23 mouse cellular contexts compared by ENCODE assay signal in genomic region chr5:147275761-147276160, GRCm38 (mm10). TPM values are rescaled to one million over a fixed set of nuclear protein-coding genes. Genes with fewer than 3 reads are reported as not detected.
DNase-seq lines count a peak whose midpoint lies in the region; ATAC-seq lines count a peak whose summit lies in the region.
"Had no signal": no experiment of that assay in that cellular context is flagged by ENCODE, and none has a peak within 500 bp of the region (broad histone marks: within the 10 kb centered on the region; RNA-seq: fewer than 3 reads in every experiment).

No protein-coding gene starts in this region.

- no peak overlapping the region for H3K4me2 ChIP-seq in hindbrain, embryonic 11.5 days (replicated peaks; ENCODE audit: low read depth, low read length)
- H3K4me2 ChIP-seq in hindbrain, embryonic 14.5 days (replicated peaks), result no peak overlapping the region
- H3K4me2 ChIP-seq in midbrain, embryonic 11.5 days, result no peak overlapping the region
- no peak overlapping the region for H3K4me2 ChIP-seq in neural tube, embryonic 15.5 days
- H3K4me2 ChIP-seq in neural tube, embryonic 11.5 days (ENCODE audit: low read depth), result no peak overlapping the region

- H3K4me1 ChIP-seq in hindbrain, embryonic 11.5 days (replicated peaks; ENCODE audit: control insufficient read depth, insufficient read depth, low read length), result 0 out of 2 replicates have a peak, but pooled peaks cover 2% of the 10 kb centered on the region
- no peaks in the 10 kb centered on the region for H3K4me1 ChIP-seq in hindbrain, embryonic 14.5 days (replicated peaks; ENCODE audit: control insufficient read depth, insufficient read depth, low read length)
- H3K4me1 ChIP-seq in midbrain, embryonic 11.5 days (ENCODE audit: control insufficient read depth, insufficient read depth, low read length), result no peaks in the 10 kb centered on the region
- no peaks in the 10 kb centered on the region; the same call in 1 of the 2 replicates for H3K4me1 ChIP-seq in midbrain, embryonic 10.5 days
- no peaks in the 10 kb centered on the region for H3K4me1 ChIP-seq in neural tube, embryonic 15.5 days
- H3K4me1 ChIP-seq in neural tube, embryonic 11.5 days (ENCODE audit: control insufficient read depth, insufficient read depth, low read length), result no peaks in the 10 kb centered on the region

- H3K9ac ChIP-seq in hindbrain, embryonic 11.5 days (ENCODE audit: low read depth, low read length), result no peak overlapping the region
- no peak overlapping the region for H3K9ac ChIP-seq in hindbrain, embryonic 14.5 days
- H3K9ac ChIP-seq in midbrain, embryonic 11.5 days (ENCODE audit: low read length), result no peak overlapping the region
- H3K9ac ChIP-seq in neural tube, embryonic 15.5 days (replicated peaks), result no peak overlapping the region
- no peak overlapping the region for H3K9ac ChIP-seq in neural tube, embryonic 11.5 days (ENCODE audit: low read length)

- H3K27ac ChIP-seq in hindbrain, embryonic 11.5 days (ENCODE audit: low read depth, low read length), result no peak overlapping the region
- H3K27ac ChIP-seq in hindbrain, embryonic 14.5 days, result no peak overlapping the region
- no peak overlapping the region for H3K27ac ChIP-seq in midbrain, embryonic 11.5 days (ENCODE audit: low read depth, low read length)
- H3K27ac ChIP-seq in midbrain, embryonic 10.5 days (replicated peaks), result no peak overlapping the region
- H3K27ac ChIP-seq in neural tube, embryonic 15.5 days (replicated peaks), result no peak overlapping the region
- no peak overlapping the region for H3K27ac ChIP-seq in neural tube, embryonic 11.5 days (ENCODE audit: low read depth, low read length)

- DNase-seq in hindbrain, embryonic 11.5 days (ENCODE audit: low spot score), result peak; percentile 47
- no peak for DNase-seq in hindbrain, embryonic 14.5 days (ENCODE audit: low spot score)
- peak; percentile 91 for DNase-seq in midbrain, embryonic 11.5 days (ENCODE audit: low spot score, missing footprints)
- DNase-seq in midbrain, embryonic 10.5 days (ENCODE audit: low spot score), result no peak
- peak; percentile 22 for DNase-seq in neural tube, embryonic 10.5 days (ENCODE audit: extremely low spot score, low spot score)
- peak; percentile 19 for DNase-seq in neural tube, embryonic 11.5 days (ENCODE audit: low spot score)
- DNase-seq in kidney, postnatal 36 days, result no peak
- DNase-seq: adrenal gland, adult 2 months; adrenal gland, adult 8-10 months; adrenal gland, postnatal 10 days; adrenal gland, postnatal 14 days; adrenal gland, postnatal 25 days; adrenal gland, postnatal 36 days; B cell, adult 2 months; cerebellum, adult 11 months; cerebellum, adult 11-12 months had no signal

- H3K4me3 ChIP-seq in hindbrain, embryonic 11.5 days (ENCODE audit: low read depth, low read length), result no peak overlapping the region
- no peak overlapping the region for H3K4me3 ChIP-seq in hindbrain, embryonic 14.5 days (replicated peaks; ENCODE audit: low read length)
- H3K4me3 ChIP-seq in midbrain, embryonic 11.5 days (ENCODE audit: low read depth, low read length), result no peak overlapping the region
- no peak overlapping the region for H3K4me3 ChIP-seq in midbrain, embryonic 10.5 days
- no peak overlapping the region for H3K4me3 ChIP-seq in neural tube, embryonic 15.5 days (replicated peaks)
- no peak overlapping the region for H3K4me3 ChIP-seq in neural tube, embryonic 11.5 days (ENCODE audit: low read depth, low read length)

- H3K27me3 ChIP-seq in hindbrain, embryonic 11.5 days (ENCODE audit: control insufficient read depth, insufficient read depth, low read length), result peaks cover 91% of the 10 kb centered on the region
- peaks cover 100% of the 10 kb centered on the region for H3K27me3 ChIP-seq in hindbrain, embryonic 14.5 days (ENCODE audit: control insufficient read depth, insufficient read depth, low read length)
- peaks cover 96% of the 10 kb centered on the region for H3K27me3 ChIP-seq in midbrain, embryonic 11.5 days (ENCODE audit: control insufficient read depth, insufficient read depth, low read length)
- H3K27me3 ChIP-seq in midbrain, embryonic 10.5 days (ENCODE audit: low read depth, poor library complexity, severe bottlenecking), result peaks cover 100% of the 10 kb centered on the region
- peaks cover 93% of the 10 kb centered on the region for H3K27me3 ChIP-seq in neural tube, embryonic 15.5 days (replicated peaks)
- H3K27me3 ChIP-seq in neural tube, embryonic 11.5 days (ENCODE audit: control insufficient read depth, insufficient read depth, low read length), result peaks cover 92% of the 10 kb centered on the region

- no peaks in the 10 kb centered on the region for H3K9me3 ChIP-seq in hindbrain, embryonic 11.5 days (ENCODE audit: control insufficient read depth, low read length)
- H3K9me3 ChIP-seq in hindbrain, embryonic 14.5 days (ENCODE audit: control insufficient read depth, low read length), result peaks cover 6% of the 10 kb centered on the region; the same call in 1 of the 2 replicates
- H3K9me3 ChIP-seq in midbrain, embryonic 11.5 days (ENCODE audit: control insufficient read depth, low read length), result peaks cover 2% of the 10 kb centered on the region; the same call in 1 of the 2 replicates
- no peaks in the 10 kb centered on the region for H3K9me3 ChIP-seq in midbrain, embryonic 10.5 days (replicated peaks)
- no peaks in the 10 kb centered on the region; the same call in 1 of the 2 replicates for H3K9me3 ChIP-seq in neural tube, embryonic 15.5 days (replicated peaks)
- no peaks in the 10 kb centered on the region for H3K9me3 ChIP-seq in neural tube, embryonic 11.5 days (ENCODE audit: control insufficient read depth, low read length)
- H3K9me3 ChIP-seq: G1E had no signal

- no peaks in the 10 kb centered on the region for H3K36me3 ChIP-seq in hindbrain, embryonic 11.5 days (ENCODE audit: control insufficient read depth, insufficient read depth, low read length)
- H3K36me3 ChIP-seq in hindbrain, embryonic 14.5 days (replicated peaks; ENCODE audit: control insufficient read depth, insufficient read depth), result no peaks in the 10 kb centered on the region
- no peaks in the 10 kb centered on the region for H3K36me3 ChIP-seq in midbrain, embryonic 11.5 days (ENCODE audit: control insufficient read depth, insufficient read depth, low read length)
- no peaks in the 10 kb centered on the region for H3K36me3 ChIP-seq in midbrain, embryonic 10.5 days
- no peaks in the 10 kb centered on the region for H3K36me3 ChIP-seq in neural tube, embryonic 15.5 days
- H3K36me3 ChIP-seq in neural tube, embryonic 11.5 days (ENCODE audit: control insufficient read depth, insufficient read depth, low read length), result no peaks in the 10 kb centered on the region
- H3K36me3 ChIP-seq: G1E had no signal

- 19% methylated on average over 3 of the region's 3 CpGs for WGBS in hindbrain, embryonic 11.5 days
- WGBS in hindbrain, embryonic 14.5 days, result 18% methylated on average over 3 of the region's 3 CpGs
- WGBS in midbrain, embryonic 11.5 days, result 18% methylated on average over 3 of the region's 3 CpGs
- WGBS in midbrain, embryonic 10.5 days, result 13% methylated on average over 3 of the region's 3 CpGs
- 18% methylated on average over 3 of the region's 3 CpGs for WGBS in neural tube, embryonic 15.5 days
- WGBS in neural tube, embryonic 11.5 days, result 16% methylated on average over 3 of the region's 3 CpGs

- no peak for ATAC-seq in hindbrain, embryonic 11.5 days (ENCODE audit: low FRiP score)
- ATAC-seq in hindbrain, embryonic 14.5 days (ENCODE audit: low FRiP score), result no peak
- no peak for ATAC-seq in midbrain, embryonic 11.5 days (ENCODE audit: low FRiP score)
- ATAC-seq in neural tube, embryonic 15.5 days (ENCODE audit: low FRiP score), result no peak
- ATAC-seq in neural tube, embryonic 11.5 days (ENCODE audit: insufficient read depth, low FRiP score, low TSS enrichment), result no peak
- ATAC-seq: activated CD4-positive, CD25-positive, alpha-beta regulatory T cell, adult 4 months; CD4-positive, CD25-positive, alpha-beta regulatory T cell, adult 4 months; Patski had no signal

RNA-seq across cellular contexts. Expression of gene Pdx1, which starts 6.0 kb away (rescaled TPM):
- not detected in 2 replicates for polyA plus RNA-seq in hindbrain, embryonic 11.5 days (2014; fragmentation: Nextera tagmentation; extraction: Ambion mirVana)
- polyA plus RNA-seq in hindbrain, embryonic 14.5 days (2014; fragmentation: Nextera tagmentation; extraction: Ambion mirVana), result not detected in 2 replicates
- not detected in 2 replicates for polyA plus RNA-seq in midbrain, embryonic 11.5 days (2014; fragmentation: Nextera tagmentation; extraction: Ambion mirVana)
- polyA plus RNA-seq in midbrain, embryonic 10.5 days (2016; fragmentation: Nextera tagmentation; extraction: Ambion mirVana), result not detected in 2 replicates
- polyA plus RNA-seq in neural tube, embryonic 15.5 days (2015; fragmentation: Nextera tagmentation; extraction: Ambion mirVana), result not detected in 2 replicates
- polyA plus RNA-seq in neural tube, embryonic 11.5 days (2014; fragmentation: Nextera tagmentation; extraction: Ambion mirVana), result not detected in 2 replicates
- polyA plus RNA-seq: activated CD4-positive, CD25-positive, alpha-beta regulatory T cell, adult 4 months; adrenal gland, adult 2 months; brain, embryonic 14.5 days; C2C12; CD4-positive, CD25-positive, alpha-beta regulatory T cell, adult 4 months; G1E; Patski had no signal

RNA-seq across cellular contexts. Expression of gene Cdx2, which starts 31.3 kb away (rescaled TPM):
- not detected in 2 replicates for polyA plus RNA-seq in hindbrain, embryonic 11.5 days (2014; fragmentation: Nextera tagmentation; extraction: Ambion mirVana)
- polyA plus RNA-seq in hindbrain, embryonic 14.5 days (2014; fragmentation: Nextera tagmentation; extraction: Ambion mirVana), result not detected in 2 replicates
- polyA plus RNA-seq in midbrain, embryonic 11.5 days (2014; fragmentation: Nextera tagmentation; extraction: Ambion mirVana), result not detected in 2 replicates
- not detected in 2 replicates for polyA plus RNA-seq in midbrain, embryonic 10.5 days (2016; fragmentation: Nextera tagmentation; extraction: Ambion mirVana)
- 3.1 TPM in 1 of 2 replicates, not detected in the other for polyA plus RNA-seq in neural tube, embryonic 15.5 days (2015; fragmentation: Nextera tagmentation; extraction: Ambion mirVana)
- not detected in 2 replicates for polyA plus RNA-seq in neural tube, embryonic 11.5 days (2014; fragmentation: Nextera tagmentation; extraction: Ambion mirVana)
- polyA plus RNA-seq: activated CD4-positive, CD25-positive, alpha-beta regulatory T cell, adult 4 months; adrenal gland, adult 2 months; brain, embryonic 14.5 days; C2C12; CD4-positive, CD25-positive, alpha-beta regulatory T cell, adult 4 months; G1E had no signal

RNA-seq across cellular contexts. Expression of gene Urad, which starts 46.5 kb away (rescaled TPM):
- polyA plus RNA-seq in hindbrain, embryonic 11.5 days (2014; fragmentation: Nextera tagmentation; extraction: Ambion mirVana), result not detected in 2 replicates
- polyA plus RNA-seq in hindbrain, embryonic 14.5 days (2014; fragmentation: Nextera tagmentation; extraction: Ambion mirVana), result not detected in 2 replicates
- polyA plus RNA-seq in midbrain, embryonic 11.5 days (2014; fragmentation: Nextera tagmentation; extraction: Ambion mirVana), result not detected in 2 replicates
- not detected in 2 replicates for polyA plus RNA-seq in midbrain, embryonic 10.5 days (2016; fragmentation: Nextera tagmentation; extraction: Ambion mirVana)
- 0.24 TPM in 1 of 2 replicates, not detected in the other for polyA plus RNA-seq in neural tube, embryonic 15.5 days (2015; fragmentation: Nextera tagmentation; extraction: Ambion mirVana)
- polyA plus RNA-seq in neural tube, embryonic 11.5 days (2014; fragmentation: Nextera tagmentation; extraction: Ambion mirVana), result not detected in 2 replicates
- polyA plus RNA-seq: activated CD4-positive, CD25-positive, alpha-beta regulatory T cell, adult 4 months; brain, embryonic 14.5 days; C2C12; CD4-positive, CD25-positive, alpha-beta regulatory T cell, adult 4 months; G1E; Patski had no signal

Comparison
In these comparisons a context has a peak if more than half of its experiments do, and no peak if none do; other contexts are left out.
1. DNase-seq: peak in hindbrain, embryonic 11.5 days (single experiment), midbrain, embryonic 11.5 days (single experiment), neural tube, embryonic 10.5 days (single experiment) and neural tube, embryonic 11.5 days (single experiment); none in hindbrain, embryonic 14.5 days (single experiment), midbrain, embryonic 10.5 days (single experiment) and kidney, postnatal 36 days (0 of 2).